Mouse (Mus musculus) heart, adult 2 months (tissue): ENCODE data around the gene Maml3.

Source experiments
- CTCF ChIP-seq: fragments of 200-600 bp; IDR thresholded peaks from 2 replicates; pipeline ENCODE4 v1.8.1; 2022; ENCODE audit warnings: antibody characterized with exemption, mild to moderate bottlenecking, moderate library complexity
- EP300 ChIP-seq: fragments of 200-500 bp; IDR thresholded peaks from 2 replicates; pipeline ENCODE4 v1.6.1; 2011; ENCODE audit warnings: low read depth, low read length, control low read depth; ENCODE audit not compliant: insufficient read depth
- POLR2A ChIP-seq: fragments of 200-500 bp; IDR thresholded peaks from 2 replicates; pipeline ENCODE4 v1.6.1; 2011; ENCODE audit warnings: mild to moderate bottlenecking, low read depth, low read length, control low read depth; ENCODE audit not compliant: insufficient read depth

DNA sequence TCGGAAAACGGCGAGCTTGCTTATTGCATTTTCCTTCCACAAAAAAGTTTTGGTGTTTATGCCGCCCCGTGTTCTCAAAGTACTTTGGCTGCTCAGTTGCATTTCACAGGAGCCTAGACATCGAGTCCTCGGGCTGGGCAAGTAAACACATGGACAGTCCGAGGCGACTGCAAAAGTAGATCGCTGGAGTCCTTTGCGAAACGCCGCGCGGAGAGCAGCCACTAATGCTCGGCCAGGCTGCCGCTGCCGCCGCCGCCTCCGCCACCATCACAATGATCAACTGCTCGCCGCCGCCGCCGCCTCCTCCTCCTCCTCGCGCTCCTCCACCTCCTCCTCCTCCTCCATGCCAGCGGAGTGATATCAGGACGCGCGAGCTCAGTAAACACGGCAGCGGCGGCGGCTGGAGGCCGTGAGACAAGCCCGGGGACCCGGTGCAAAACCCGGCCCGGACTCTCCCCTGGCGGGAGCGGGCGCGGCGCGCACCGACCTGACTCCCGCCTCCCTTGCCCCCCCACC, at the start of gene Maml3:
- TF ChIP-seq POLR2A (peak; percentile 66; the same call in 1 of the 2 replicates), CTCF (peak; percentile 15; the same call in 1 of the 2 replicates), EP300 (no peak; the same call in 1 of the 2 replicates)
